Mouse (Mus musculus) ES-E14 (cell line): ENCODE results near the gene Ppp1ca.

Source experiments
- CHD2 ChIP-seq: IDR thresholded peaks from 2 replicates; pipeline ENCODE4 v1.6.1; 2014; ENCODE audit warnings: mild to moderate bottlenecking, low read depth, low read length, inconsistent platforms
- HCFC1 ChIP-seq: IDR thresholded peaks from 2 replicates; pipeline ENCODE4 v1.6.1; 2012; ENCODE audit warnings: low read length, inconsistent platforms, borderline replicate concordance; ENCODE audit not compliant: insufficient read depth
- MAFK ChIP-seq: IDR thresholded peaks from 2 replicates; pipeline ENCODE4 v1.6.1; 2014; ENCODE audit warnings: mild to moderate bottlenecking, low read depth, low read length, inconsistent platforms; ENCODE audit not compliant: insufficient read depth
- ZC3H11A ChIP-seq: IDR thresholded peaks from 2 replicates; pipeline ENCODE4 v1.6.1; 2012; ENCODE audit warnings: low read depth, mild to moderate bottlenecking, inconsistent platforms, low read length, borderline replicate concordance
- ZNF384 ChIP-seq: IDR thresholded peaks from 2 replicates; pipeline ENCODE4 v1.6.1; 2012; ENCODE audit warnings: low read depth, low read length, inconsistent platforms

DNA sequence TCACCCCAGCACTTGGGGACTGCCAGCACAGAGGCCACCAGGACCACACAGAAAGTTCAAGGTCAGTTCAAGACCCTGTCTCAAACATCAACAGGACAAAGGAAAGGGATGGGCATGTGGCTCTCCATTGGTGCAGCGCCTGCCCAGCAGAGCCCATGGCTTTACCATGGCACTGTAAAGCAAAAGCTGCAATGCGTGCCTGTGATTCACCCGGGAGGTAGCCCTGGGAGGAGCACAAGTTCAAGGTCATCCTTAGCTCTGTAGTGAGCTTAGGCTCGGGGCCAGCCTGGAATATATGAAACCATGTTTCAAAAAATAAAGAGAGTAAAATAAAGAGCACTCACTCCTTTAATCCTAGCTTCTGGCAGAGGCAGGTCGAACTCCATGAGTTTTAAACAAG, 40.0 kb upstream of the Ppp1ca start:
- TF ChIP-seq CHD2 (no peak), HCFC1 (no peak), ZC3H11A (no peak), ZNF384 (no peak), MAFK (no peak)
